ENCODE assay signal across 30 mouse cellular contexts in the genomic region with DNA sequence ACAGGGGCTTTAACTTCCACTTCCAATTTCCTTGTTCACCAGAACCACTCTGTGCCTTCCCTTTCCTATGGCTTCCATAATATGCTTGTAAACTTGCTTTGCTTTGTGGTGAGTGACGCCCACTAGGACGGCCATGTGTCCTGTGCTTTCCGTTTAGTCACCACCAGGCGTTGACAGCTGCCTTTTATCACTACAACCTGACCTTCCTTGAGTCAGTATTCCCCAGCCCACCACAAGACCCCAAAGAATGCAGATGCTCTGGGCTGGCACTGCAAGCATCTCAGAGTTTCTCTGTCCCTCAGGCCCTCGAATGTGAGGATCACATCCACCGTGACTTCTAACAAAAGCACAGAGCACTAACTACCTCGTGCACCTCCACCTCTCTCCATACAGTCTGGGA. TPM values are rescaled to one million over a fixed set of nuclear protein-coding genes. Genes with fewer than 3 reads are reported as not detected.
DNase-seq lines count a peak whose midpoint lies in the region; ATAC-seq lines count a peak whose summit lies in the region.
"Had no signal": no experiment of that assay in that cellular context is flagged by ENCODE, and none has a peak within 500 bp of the region (broad histone marks: within the 10 kb centered on the region; RNA-seq: fewer than 3 reads in every experiment).

No protein-coding gene starts in this region.

- WGBS in heart, embryonic 10.5 days: 16% methylated on average over 7 of the region's 7 CpGs
- 15% methylated on average over 7 of the region's 7 CpGs for WGBS in heart, embryonic 13.5 days
- WGBS in liver, embryonic 11.5 days: 36% methylated on average over 7 of the region's 7 CpGs

- no peaks in the 10 kb centered on the region for H3K9me3 ChIP-seq in heart, embryonic 10.5 days
- H3K9me3 ChIP-seq in heart, embryonic 13.5 days: peaks cover 8% of the 10 kb centered on the region; the same call in 1 of the 2 replicates
- H3K9me3 ChIP-seq in liver, embryonic 11.5 days (ENCODE audit: control insufficient read depth, low read length): peaks cover 2% of the 10 kb centered on the region; the same call in 1 of the 2 replicates

- H3K27ac ChIP-seq in heart, embryonic 10.5 days: peak overlapping the region; percentile 62
- no peak overlapping the region for H3K27ac ChIP-seq in heart, embryonic 13.5 days (replicated peaks)
- no peak overlapping the region for H3K27ac ChIP-seq in liver, embryonic 11.5 days (ENCODE audit: low read depth, low read length)
- H3K27ac ChIP-seq: forebrain, embryonic 10.5 days; forebrain, embryonic 13.5 days; hindbrain, embryonic 14.5 days; hindbrain, postnatal 0 days had no signal

- no peak overlapping the region for H3K4me3 ChIP-seq in heart, embryonic 10.5 days
- H3K4me3 ChIP-seq in heart, embryonic 13.5 days: no peak overlapping the region
- H3K4me3 ChIP-seq in liver, embryonic 11.5 days (ENCODE audit: low read depth, low read length): no peak overlapping the region
- H3K4me3 ChIP-seq: forebrain, embryonic 10.5 days; forebrain, embryonic 13.5 days had no signal

- H3K4me2 ChIP-seq in heart, embryonic 13.5 days: peak overlapping the region; percentile 19; the same call in 1 of the 2 replicates
- H3K4me2 ChIP-seq in liver, embryonic 11.5 days: no peak overlapping the region
- H3K4me2 ChIP-seq: forebrain, embryonic 13.5 days; hindbrain, embryonic 14.5 days had no signal

- H3K4me1 ChIP-seq in heart, embryonic 10.5 days: peaks cover 19% of the 10 kb centered on the region
- H3K4me1 ChIP-seq in heart, embryonic 13.5 days: peaks cover 22% of the 10 kb centered on the region
- no peaks in the 10 kb centered on the region for H3K4me1 ChIP-seq in liver, embryonic 11.5 days (replicated peaks; ENCODE audit: control insufficient read depth, insufficient read depth, low read length)
- H3K4me1 ChIP-seq: forebrain, embryonic 10.5 days; forebrain, embryonic 13.5 days had no signal

- ATAC-seq in heart, embryonic 13.5 days (ENCODE audit: extremely low read depth, insufficient number of reproducible peaks, low FRiP score, low TSS enrichment): no peak
- no peak for ATAC-seq in liver, embryonic 11.5 days (replicated peaks; ENCODE audit: low FRiP score)
- ATAC-seq: forebrain, embryonic 13.5 days; forebrain, embryonic 16.5 days; hindbrain, postnatal 0 days; inflammation-experienced regulatory T-cells, adult 6 months; Patski had no signal

- H3K9ac ChIP-seq in heart, embryonic 13.5 days: no peak overlapping the region
- H3K9ac ChIP-seq in liver, embryonic 11.5 days (ENCODE audit: low read depth, low read length): no peak overlapping the region
- H3K9ac ChIP-seq: forebrain, embryonic 13.5 days; hindbrain, embryonic 14.5 days had no signal

- DNase-seq in heart, embryonic 10.5 days (ENCODE audit: low spot score): peak; percentile 86
- DNase-seq in heart, adult 18-20 months: no peak
- DNase-seq in heart, adult 9 months (ENCODE audit: low spot score in 2 of 2): no peak
- peak; percentile 27 for DNase-seq in liver, embryonic 11.5 days (ENCODE audit: low spot score)
- no peak for DNase-seq in liver
- DNase-seq: adrenal gland, postnatal 10 days; adrenal gland, postnatal 36 days; B cell, adult 2 months; cerebellum, adult 18-20 months; cerebellum, adult 9-10 months; cerebellum, postnatal 14 days; gastrocnemius, postnatal 10 days; gastrocnemius, postnatal 36 days; heart, postnatal 4 days; kidney, adult 11 months; kidney, adult 8-10 months had no signal

- no peaks in the 10 kb centered on the region for H3K27me3 ChIP-seq in heart, embryonic 10.5 days (ENCODE audit: insufficient read depth, poor library complexity, severe bottlenecking)
- H3K27me3 ChIP-seq in heart, embryonic 13.5 days (replicated peaks): peaks cover 19% of the 10 kb centered on the region
- H3K27me3 ChIP-seq in liver, embryonic 11.5 days (replicated peaks; ENCODE audit: control insufficient read depth, insufficient read depth, low read length): peaks cover 6% of the 10 kb centered on the region; the same call in 1 of the 2 replicates
- H3K27me3 ChIP-seq: CH12.LX; forebrain, embryonic 13.5 days had no signal

- no peaks in the 10 kb centered on the region for H3K36me3 ChIP-seq in heart, embryonic 10.5 days
- H3K36me3 ChIP-seq in heart, embryonic 13.5 days: no peaks in the 10 kb centered on the region
- H3K36me3 ChIP-seq in liver, embryonic 11.5 days (ENCODE audit: control insufficient read depth, insufficient read depth, low read length): no peaks in the 10 kb centered on the region
- H3K36me3 ChIP-seq: forebrain, embryonic 10.5 days; G1E had no signal

RNA-seq across cellular contexts. Expression of a gene that starts 49.3 kb away (rescaled TPM):
- 0.06 TPM in 1 of 2 replicates, not detected in the other for polyA plus RNA-seq in heart, embryonic 10.5 days (2016; fragmentation: Nextera tagmentation; extraction: Ambion mirVana)
- total RNA-seq in heart, adult 18-20 months (2021): not detected
- not detected in 2 replicates for polyA plus RNA-seq in heart, embryonic 13.5 days (2015; fragmentation: Nextera tagmentation; extraction: Ambion mirVana)
- not detected in 2 replicates for polyA plus RNA-seq in liver, embryonic 11.5 days (2014; fragmentation: Nextera tagmentation; extraction: Ambion mirVana)
- total RNA-seq: adrenal gland, adult 18-20 months; adrenal gland, postnatal 10 days; adrenal gland, postnatal 36 days; CH12.LX; gastrocnemius, adult 18-20 months; gastrocnemius, postnatal 10 days; gastrocnemius, postnatal 36 days; granulocyte monocyte progenitor cell, adult 5-6 weeks; heart, postnatal 4 days had no signal
- polyA plus RNA-seq: G1E; heart, embryonic 16.5 days; hindbrain, embryonic 14.5 days had no signal

Comparison
In these comparisons a context has a peak if more than half of its experiments do, and no peak if none do; other contexts are left out.
1. DNase-seq: peak in heart, embryonic 10.5 days (single experiment) and liver, embryonic 11.5 days (single experiment); none in heart, adult 18-20 months (0 of 2), heart, adult 9 months (0 of 2) and liver (single experiment).